Mouse (Mus musculus): ENCODE results near the gene Olfr46. TPM values are rescaled to one million over a fixed set of nuclear protein-coding genes. Genes with fewer than 3 reads are reported as not detected.
"Not testable (repeated sequence)": the region's sequence is repeated elsewhere in the genome, so short reads cannot be mapped to it uniquely, and the experiment has no call there.

Gene Olfr46
- not detected in 2 replicates for polyA plus RNA-seq (2011; ENCODE audit: insufficient read length, low read depth, missing spikeins)

DNA sequence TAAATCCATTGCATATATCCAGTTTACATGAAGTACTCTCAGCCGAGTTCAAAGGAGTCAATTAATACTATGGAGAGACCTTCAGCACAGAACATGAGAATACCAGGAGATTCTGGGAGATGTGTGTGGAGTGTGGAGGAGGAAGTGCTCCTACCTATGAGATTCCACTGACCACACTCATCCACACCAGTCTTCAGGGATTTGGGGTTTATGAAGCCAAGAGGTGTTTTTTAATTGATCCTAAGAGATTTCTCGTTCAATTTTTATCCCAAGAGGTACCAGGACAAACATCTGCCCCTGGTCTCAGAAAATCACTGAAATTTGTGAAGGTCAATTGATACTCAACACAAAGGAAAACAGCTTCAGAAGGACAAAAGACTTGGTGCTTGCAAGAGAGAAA, at the start of gene Olfr46:
Gene Olfr46 (plus strand): TSS at position 301 of the 400 bp plus-strand sequence.
- H3K4me3 ChIP-seq (ENCODE audit: insufficient read depth, low read length); H3K27ac ChIP-seq (ENCODE audit: insufficient read depth, low read length); H3K4me1 ChIP-seq (ENCODE audit: control insufficient read depth, insufficient read depth, low read length): not testable (repeated sequence)

GRCm38 (mm10) chr7:140567586-140567985, 33.5 kb upstream of the Olfr46 start, which contains the start of gene Olfr538:
Olfr538 (plus strand) TSS chr7:140567886.
- no peak for TF ChIP-seq CTCF (IDR thresholded peaks at IDR 0.05; ENCODE audit: borderline replicate concordance, insufficient read depth, low read length)
- TF ChIP-seq POLR2A (IDR thresholded peaks at IDR 0.05; ENCODE audit: low read depth, low read length), result no peak
- H3K4me3 ChIP-seq (ENCODE audit: insufficient read depth, low read length), result no peak within 1 kb of the TSS
- H3K27ac ChIP-seq (ENCODE audit: insufficient read depth, low read length), result no peak within 1 kb of the TSS
- no peaks in the 10 kb centered on the region for H3K4me1 ChIP-seq (ENCODE audit: control insufficient read depth, insufficient read depth, low read length)

DNA sequence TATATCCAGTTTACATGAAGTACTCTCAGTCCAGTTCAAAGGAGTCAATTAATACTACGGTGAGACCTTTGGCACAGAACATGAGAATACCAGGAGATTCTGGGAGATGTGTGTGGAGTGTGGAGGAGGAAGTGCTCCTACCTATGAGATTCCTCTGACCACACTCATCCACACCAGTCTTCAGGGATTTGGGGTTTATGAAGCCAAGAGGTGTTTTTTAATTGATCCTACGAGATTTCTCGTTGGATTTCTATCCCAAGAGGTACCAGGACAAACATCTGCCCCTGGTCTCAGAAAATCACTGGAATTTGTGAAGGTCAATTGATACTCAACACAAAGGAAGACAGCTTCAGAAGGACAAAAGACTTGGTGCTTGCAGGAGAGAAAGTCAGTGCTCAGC, 27.6 kb downstream of the Olfr46 start, which contains the start of gene Olfr61:
Gene Olfr61 (plus strand): TSS at position 301 of the 400 bp plus-strand sequence.
- H3K27ac ChIP-seq (ENCODE audit: insufficient read depth, low read length); H3K4me1 ChIP-seq (ENCODE audit: control insufficient read depth, insufficient read depth, low read length); H3K4me3 ChIP-seq (ENCODE audit: insufficient read depth, low read length): not testable (repeated sequence)

DNA sequence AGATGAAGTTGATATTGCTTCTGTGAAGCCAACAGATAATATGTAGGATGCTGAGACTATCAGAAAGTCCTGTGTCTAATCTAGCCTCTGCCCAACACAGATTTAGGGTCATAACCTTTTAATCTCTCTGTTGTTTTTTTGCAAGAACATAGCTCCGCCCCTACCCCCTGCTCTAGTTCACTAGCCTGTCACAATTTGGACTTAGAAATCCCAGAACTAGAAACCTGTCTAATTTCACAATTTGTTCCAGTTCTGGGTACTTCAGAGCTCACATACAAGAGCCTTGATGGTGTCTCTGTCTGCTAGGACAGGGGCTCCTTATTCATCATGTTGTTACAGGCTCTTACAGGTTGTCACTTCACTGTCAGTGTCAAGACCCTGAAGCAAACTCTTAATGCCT, 29.5 kb downstream of the Olfr46 start:
- H3K27ac ChIP-seq (ENCODE audit: insufficient read depth, low read length), result no peak overlapping the region
- H3K4me3 ChIP-seq (ENCODE audit: insufficient read depth, low read length), result no peak overlapping the region
- H3K4me1 ChIP-seq (ENCODE audit: control insufficient read depth, insufficient read depth, low read length), result no peaks in the 10 kb centered on the region
- TF ChIP-seq POLR2A (IDR thresholded peaks at IDR 0.05; ENCODE audit: low read depth, low read length), result no peak
- no peak for TF ChIP-seq CTCF (IDR thresholded peaks at IDR 0.05; ENCODE audit: borderline replicate concordance, insufficient read depth, low read length)

DNA sequence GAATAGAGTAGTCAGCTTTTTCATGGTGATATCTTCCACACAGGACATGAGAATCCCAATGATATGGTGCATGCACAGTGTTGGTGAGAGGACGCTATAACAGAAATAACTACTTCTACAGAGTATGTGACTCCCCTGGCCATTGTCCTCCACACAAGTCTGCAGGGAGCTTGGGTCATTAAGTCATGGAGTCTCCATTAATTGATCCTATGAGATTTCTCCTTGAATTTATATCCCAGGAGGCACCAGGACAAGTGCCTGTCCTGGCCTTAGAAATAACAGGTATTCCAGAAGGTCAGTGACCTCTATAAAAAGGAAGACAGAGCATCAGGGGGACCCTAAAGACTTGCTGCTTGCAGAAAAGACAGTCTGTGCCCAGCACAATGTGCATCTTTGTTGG, 45.1 kb downstream of the Olfr46 start, which contains the start of gene Olfr53:
Gene Olfr53 (plus strand): TSS at position 301 of the 400 bp plus-strand sequence.
- no peaks in the 10 kb centered on the region for H3K4me1 ChIP-seq (ENCODE audit: control insufficient read depth, insufficient read depth, low read length)
- TF ChIP-seq CTCF (IDR thresholded peaks at IDR 0.05; ENCODE audit: borderline replicate concordance, insufficient read depth, low read length) (no peak), POLR2A (IDR thresholded peaks at IDR 0.05; ENCODE audit: low read depth, low read length) (no peak)
- no peak within 1 kb of the TSS for H3K4me3 ChIP-seq (ENCODE audit: insufficient read depth, low read length)
- no peak within 1 kb of the TSS for H3K27ac ChIP-seq (ENCODE audit: insufficient read depth, low read length)

GRCm38 (mm10) chr7:140659630-140660029, 58.6 kb downstream of the Olfr46 start, which contains the start of gene Olfr539:
Olfr539 (plus strand) TSS chr7:140659930.
- no peak within 1 kb of the TSS for H3K4me3 ChIP-seq (ENCODE audit: insufficient read depth, low read length)
- TF ChIP-seq POLR2A (IDR thresholded peaks at IDR 0.05; ENCODE audit: low read depth, low read length), result no peak
- TF ChIP-seq CTCF (IDR thresholded peaks at IDR 0.05; ENCODE audit: borderline replicate concordance, insufficient read depth, low read length), result no peak
- no peak within 1 kb of the TSS for H3K27ac ChIP-seq (ENCODE audit: insufficient read depth, low read length)
- H3K4me1 ChIP-seq (ENCODE audit: control insufficient read depth, insufficient read depth, low read length), result no peaks in the 10 kb centered on the region

Other genes starting within 250 kb of the Olfr46 start
- gene Olfr60, start 239.6 kb upstream of the Olfr46 start, polyA plus RNA-seq (2011; ENCODE audit: insufficient read length, low read depth, missing spikeins), result not detected in 2 replicates
- not detected in 2 replicates for gene Olfr530, start 224.9 kb upstream of the Olfr46 start, polyA plus RNA-seq (2011; ENCODE audit: insufficient read length, low read depth, missing spikeins)
- not detected in 2 replicates for gene Olfr531, start 198.4 kb upstream of the Olfr46 start, polyA plus RNA-seq (2011; ENCODE audit: insufficient read length, low read depth, missing spikeins)
- not detected in 2 replicates for gene Olfr532, start 179.6 kb upstream of the Olfr46 start, polyA plus RNA-seq (2011; ENCODE audit: insufficient read length, low read depth, missing spikeins)
- gene Olfr533, start 137.9 kb upstream of the Olfr46 start, polyA plus RNA-seq (2011; ENCODE audit: insufficient read length, low read depth, missing spikeins), result not detected in 2 replicates
- gene Olfr535, start 117.1 kb upstream of the Olfr46 start, polyA plus RNA-seq (2011; ENCODE audit: insufficient read length, low read depth, missing spikeins), result not detected in 2 replicates
- not detected in 2 replicates for gene Olfr536, start 93.9 kb upstream of the Olfr46 start, polyA plus RNA-seq (2011; ENCODE audit: insufficient read length, low read depth, missing spikeins)
- not detected in 2 replicates for gene Olfr538, start 33.4 kb upstream of the Olfr46 start, polyA plus RNA-seq (2011; ENCODE audit: insufficient read length, low read depth, missing spikeins)
- gene Olfr61, start 27.7 kb downstream of the Olfr46 start, polyA plus RNA-seq (2011; ENCODE audit: insufficient read length, low read depth, missing spikeins), result not detected in 2 replicates
- gene Olfr53, start 45.2 kb downstream of the Olfr46 start, polyA plus RNA-seq (2011; ENCODE audit: insufficient read length, low read depth, missing spikeins), result not detected in 2 replicates
- not detected in 2 replicates for gene Olfr539, start 58.7 kb downstream of the Olfr46 start, polyA plus RNA-seq (2011; ENCODE audit: insufficient read length, low read depth, missing spikeins)
- not detected in 2 replicates for gene Olfr45, start 80.7 kb downstream of the Olfr46 start, polyA plus RNA-seq (2011; ENCODE audit: insufficient read length, low read depth, missing spikeins)
- gene Olfr541, start 96.0 kb downstream of the Olfr46 start, polyA plus RNA-seq (2011; ENCODE audit: insufficient read length, low read depth, missing spikeins), result not detected in 2 replicates
- gene Cyp2e1, start 162.5 kb downstream of the Olfr46 start, polyA plus RNA-seq (2011; ENCODE audit: insufficient read length, low read depth, missing spikeins), result not detected in 2 replicates
- gene Syce1, start 186.6 kb downstream of the Olfr46 start, polyA plus RNA-seq (2011; ENCODE audit: insufficient read length, low read depth, missing spikeins), result not detected in 2 replicates
- 2.2 and 3.5 TPM in 2 replicates for gene Zfp941, start 220.9 kb downstream of the Olfr46 start, polyA plus RNA-seq (2011; ENCODE audit: insufficient read length, low read depth, missing spikeins)
- gene Urah, start 233.7 kb downstream of the Olfr46 start, polyA plus RNA-seq (2011; ENCODE audit: insufficient read length, low read depth, missing spikeins), result not detected in 2 replicates
- not detected in 2 replicates for gene Scgb1c1, start 244.3 kb downstream of the Olfr46 start, polyA plus RNA-seq (2011; ENCODE audit: insufficient read length, low read depth, missing spikeins)
- not detected in 2 replicates for gene Odf3, start 246.5 kb downstream of the Olfr46 start, polyA plus RNA-seq (2011; ENCODE audit: insufficient read length, low read depth, missing spikeins)

Data from embryonic fibroblast, embryonic 13.5 days (primary cell).